Mouse (Mus musculus): ENCODE results near the gene Mphosph6. TPM values are rescaled to one million over a fixed set of nuclear protein-coding genes. Genes with fewer than 3 reads are reported as not detected.

Mphosph6 gene
- polyA plus RNA-seq, 2 experiments, result 21.9 to 34.4 TPM

DNA sequence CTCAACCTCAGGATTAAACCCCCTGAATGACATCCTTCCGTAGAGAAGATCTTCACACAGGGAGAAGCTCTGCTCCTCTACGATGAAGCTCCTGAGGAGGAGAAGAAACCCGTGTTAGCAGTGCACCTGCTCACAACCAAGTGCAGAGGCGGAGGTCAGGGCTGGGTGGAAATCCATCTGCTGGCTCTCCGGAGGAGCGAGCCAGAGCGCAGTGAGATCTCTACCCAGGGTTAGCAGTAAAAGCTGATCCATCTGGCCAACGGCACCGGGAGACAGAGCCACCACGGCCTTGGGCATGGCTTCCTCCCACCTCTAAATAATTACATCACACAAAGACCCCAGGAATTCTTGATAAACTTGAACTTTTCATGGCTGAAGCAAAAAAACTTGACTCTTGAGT, 7.2 kb downstream of the Mphosph6 start:
- Histone ChIP-seq H3K4me1 (replicated peaks; ENCODE audit: control insufficient read depth in 2 of 2, insufficient read depth in 2 of 2, low read length in 1 of 2) (no peaks in the 10 kb centered on the region; a peak in 1 of 4 replicates), H3K27me3 (ENCODE audit: control insufficient read depth, insufficient read depth, low read length) (no peaks in the 10 kb centered on the region), H3K4me3 (ENCODE audit: insufficient read depth in 1 of 2, low read depth in 2 of 2, low read length in 2 of 2) (no peak overlapping the region), H3K4me2 (ENCODE audit: low read depth) (no peak overlapping the region), H3K36me3 (replicated peaks; ENCODE audit: control insufficient read depth, insufficient read depth, low read depth) (peaks cover 68% of the 10 kb centered on the region), H3K27ac (no peak overlapping the region), H3K9me3 (ENCODE audit: control insufficient read depth, low read length) (no peaks in the 10 kb centered on the region), H3K9ac (replicated peaks) (no peak overlapping the region)
- TF ChIP-seq CTCF (IDR thresholded peaks at IDR 0.05; ENCODE audit: low read depth), result no peak
- TF ChIP-seq EP300 (IDR thresholded peaks at IDR 0.05; ENCODE audit: low read depth), result no peak
- 84% methylated on average over 10 of the region's 10 CpGs for WGBS (ENCODE audit: insufficient replicate concordance)
- ATAC-seq (ENCODE audit: insufficient read depth) (no peak), DNase-seq (ENCODE audit: low read depth in 3 of 3, low spot score in 3 of 3) (no peak)

DNA sequence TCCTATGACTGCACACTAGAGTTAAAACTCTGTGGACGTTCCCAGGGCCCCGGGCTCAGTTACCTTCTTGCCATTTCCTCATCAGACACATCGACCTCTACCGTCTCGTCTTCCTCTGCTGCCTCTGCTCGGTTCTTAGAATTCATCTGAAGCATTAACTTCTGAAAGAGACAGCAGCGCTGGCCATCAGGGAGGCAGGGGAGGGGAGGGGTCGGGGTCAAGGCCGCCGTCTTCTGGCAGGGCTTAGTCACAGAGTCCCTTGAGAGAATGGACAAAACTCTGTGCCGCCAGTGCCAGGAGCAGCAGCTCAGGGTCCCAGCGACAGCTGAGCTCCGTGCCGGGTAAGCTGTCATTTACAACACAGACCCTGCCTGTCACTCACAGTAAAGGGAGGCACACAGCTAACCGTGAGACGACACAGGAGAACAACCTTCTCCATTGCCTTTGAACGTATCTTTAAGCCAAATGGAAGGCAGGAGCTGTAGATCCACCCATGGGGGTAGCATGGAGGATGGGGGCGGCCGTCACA, 9.1 kb downstream of the Mphosph6 start:
- 83% methylated on average over 19 of the region's 19 CpGs for WGBS (ENCODE audit: insufficient replicate concordance)
- Histone ChIP-seq H3K9me3 (ENCODE audit: control insufficient read depth, low read length) (no peaks in the 10 kb centered on the region), H3K4me1 (replicated peaks; ENCODE audit: control insufficient read depth in 2 of 2, insufficient read depth in 2 of 2, low read length in 1 of 2) (no peaks in the 10 kb centered on the region), H3K27ac (no peak overlapping the region), H3K4me3 (ENCODE audit: insufficient read depth in 1 of 2, low read depth in 2 of 2, low read length in 2 of 2) (no peak overlapping the region), H3K36me3 (replicated peaks; ENCODE audit: control insufficient read depth, insufficient read depth, low read depth) (peaks cover 59% of the 10 kb centered on the region), H3K4me2 (ENCODE audit: low read depth) (no peak overlapping the region), H3K27me3 (ENCODE audit: control insufficient read depth, insufficient read depth, low read length) (no peaks in the 10 kb centered on the region), H3K9ac (replicated peaks) (no peak overlapping the region)
- no peak for ATAC-seq (ENCODE audit: insufficient read depth)
- TF ChIP-seq EP300 (IDR thresholded peaks at IDR 0.05; ENCODE audit: low read depth), result no peak
- no peak for TF ChIP-seq CTCF (IDR thresholded peaks at IDR 0.05; ENCODE audit: low read depth)
- DNase-seq (ENCODE audit: low read depth in 3 of 3, low spot score in 3 of 3), result no peak

DNA sequence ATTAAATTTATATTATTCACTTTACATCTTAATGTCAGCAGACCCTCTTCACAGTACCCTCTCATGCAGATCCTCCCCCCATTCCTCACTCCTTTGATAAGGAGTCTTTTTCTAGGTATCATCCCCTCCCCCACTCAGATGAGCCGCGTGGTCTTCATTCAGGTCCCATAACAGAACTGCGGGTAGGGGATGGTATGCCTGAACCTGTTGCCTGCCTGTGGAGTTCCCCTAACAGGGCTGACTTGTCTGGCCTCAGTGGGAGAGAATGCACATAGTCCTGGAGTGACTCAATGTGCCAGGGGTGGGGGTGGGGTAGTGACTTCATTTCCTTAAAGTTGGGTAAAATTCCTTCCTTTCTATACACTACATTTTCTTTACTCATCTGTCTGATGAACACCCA, 15.3 kb downstream of the Mphosph6 start:
- ATAC-seq (ENCODE audit: insufficient read depth) (no peak), DNase-seq (ENCODE audit: low read depth in 3 of 3, low spot score in 3 of 3) (no peak)
- no peak overlapping the region for H3K27ac ChIP-seq
- no peak overlapping the region for H3K4me2 ChIP-seq (ENCODE audit: low read depth)
- no peaks in the 10 kb centered on the region for H3K27me3 ChIP-seq (ENCODE audit: control insufficient read depth, insufficient read depth, low read length)
- H3K4me1 ChIP-seq (replicated peaks; ENCODE audit: control insufficient read depth in 2 of 2, insufficient read depth in 2 of 2, low read length in 1 of 2), result no peaks in the 10 kb centered on the region
- 64% methylated on average over 3 of the region's 3 CpGs for WGBS (ENCODE audit: insufficient replicate concordance)
- H3K36me3 ChIP-seq (replicated peaks; ENCODE audit: control insufficient read depth, insufficient read depth, low read depth), result peaks cover 14% of the 10 kb centered on the region
- TF ChIP-seq EP300 (IDR thresholded peaks at IDR 0.05; ENCODE audit: low read depth), result no peak
- TF ChIP-seq CTCF (IDR thresholded peaks at IDR 0.05; ENCODE audit: low read depth), result no peak
- H3K9me3 ChIP-seq (ENCODE audit: control insufficient read depth, low read length), result no peaks in the 10 kb centered on the region
- no peak overlapping the region for H3K9ac ChIP-seq (replicated peaks)
- no peak overlapping the region for H3K4me3 ChIP-seq (ENCODE audit: insufficient read depth in 1 of 2, low read depth in 2 of 2, low read length in 2 of 2)

DNA sequence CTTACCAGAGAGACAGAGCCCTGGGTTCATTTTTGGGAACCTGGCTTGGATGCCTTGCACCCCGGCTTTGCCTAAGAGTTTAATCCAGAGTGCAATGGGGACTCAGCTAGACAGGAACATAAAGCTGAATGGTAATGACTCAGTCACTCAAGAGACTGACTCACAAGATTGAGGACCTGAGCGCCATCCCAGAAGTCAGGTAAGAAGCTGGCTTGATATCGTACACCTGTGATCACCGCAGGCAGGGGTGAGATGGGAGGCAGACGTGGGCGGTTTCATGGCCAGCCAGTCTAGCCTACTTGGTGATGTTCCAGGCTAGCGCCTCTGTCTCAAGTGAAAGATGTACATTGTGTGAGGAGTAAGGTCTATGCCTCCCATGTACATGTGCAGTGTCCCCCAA, 18.7 kb downstream of the Mphosph6 start:
- Histone ChIP-seq H3K4me2 (ENCODE audit: low read depth) (no peak overlapping the region), H3K27me3 (ENCODE audit: control insufficient read depth, insufficient read depth, low read length) (no peaks in the 10 kb centered on the region), H3K9ac (replicated peaks) (no peak overlapping the region), H3K9me3 (ENCODE audit: control insufficient read depth, low read length) (no peaks in the 10 kb centered on the region), H3K4me3 (ENCODE audit: insufficient read depth in 1 of 2, low read depth in 2 of 2, low read length in 2 of 2) (no peak overlapping the region), H3K27ac (no peak overlapping the region), H3K4me1 (replicated peaks; ENCODE audit: control insufficient read depth in 2 of 2, insufficient read depth in 2 of 2, low read length in 1 of 2) (no peaks in the 10 kb centered on the region), H3K36me3 (replicated peaks; ENCODE audit: control insufficient read depth, insufficient read depth, low read depth) (no peaks in the 10 kb centered on the region)
- TF ChIP-seq EP300 (IDR thresholded peaks at IDR 0.05; ENCODE audit: low read depth) (no peak), CTCF (IDR thresholded peaks at IDR 0.05; ENCODE audit: low read depth) (no peak)
- DNase-seq (ENCODE audit: low read depth in 3 of 3, low spot score in 3 of 3) (no peak), ATAC-seq (ENCODE audit: insufficient read depth) (no peak)
- 79% methylated on average over 7 of the region's 7 CpGs for WGBS (ENCODE audit: insufficient replicate concordance)

DNA sequence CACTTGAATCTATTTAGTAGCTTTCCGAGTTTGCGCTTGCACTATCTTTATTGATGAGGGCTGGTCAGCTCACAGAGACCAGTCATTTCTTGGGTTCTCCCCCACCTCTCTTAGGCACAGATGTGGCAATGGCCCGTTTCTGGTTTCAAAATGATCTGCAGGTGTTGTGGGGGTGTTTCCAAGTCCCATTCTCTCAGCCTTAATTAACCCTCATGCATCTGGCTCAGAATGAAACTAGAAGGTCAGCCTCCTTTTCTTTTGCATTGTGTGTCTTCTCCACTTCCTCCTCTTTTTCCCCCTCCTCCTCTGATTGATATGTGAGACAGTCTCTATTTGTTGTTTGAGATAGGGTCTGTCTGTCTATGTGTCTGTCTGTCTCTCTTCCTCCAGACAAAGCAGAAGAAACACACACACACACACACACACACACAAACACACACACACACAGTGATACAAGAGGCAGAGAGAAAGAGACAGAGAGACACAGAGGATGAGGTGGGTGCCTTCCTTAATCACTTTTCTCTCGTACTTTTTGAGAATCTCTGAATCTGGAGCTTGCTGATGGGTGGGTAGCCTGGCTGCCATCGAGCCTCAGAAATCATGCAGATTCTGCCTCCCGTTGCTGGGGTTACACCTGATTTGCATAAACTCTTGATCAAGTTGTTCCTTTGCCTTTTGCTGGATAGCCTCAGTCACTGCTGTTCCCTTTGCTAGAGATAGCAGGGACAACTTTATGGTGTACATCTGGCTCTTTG, 20.2 kb downstream of the Mphosph6 start:
- ATAC-seq (ENCODE audit: insufficient read depth) (no peak), DNase-seq (ENCODE audit: low read depth in 3 of 3, low spot score in 3 of 3) (no peak)
- H3K4me3 ChIP-seq (ENCODE audit: insufficient read depth in 1 of 2, low read depth in 2 of 2, low read length in 2 of 2), result no peak overlapping the region
- no peak overlapping the region for H3K27ac ChIP-seq
- no peaks in the 10 kb centered on the region for H3K9me3 ChIP-seq (ENCODE audit: control insufficient read depth, low read length)
- no peaks in the 10 kb centered on the region for H3K27me3 ChIP-seq (ENCODE audit: control insufficient read depth, insufficient read depth, low read length)
- 59% methylated on average over 6 of the region's 6 CpGs for WGBS (ENCODE audit: insufficient replicate concordance)
- H3K4me2 ChIP-seq (ENCODE audit: low read depth), result no peak overlapping the region
- no peaks in the 10 kb centered on the region for H3K4me1 ChIP-seq (replicated peaks; ENCODE audit: control insufficient read depth in 2 of 2, insufficient read depth in 2 of 2, low read length in 1 of 2)
- H3K9ac ChIP-seq (replicated peaks), result no peak overlapping the region
- no peak for TF ChIP-seq CTCF (IDR thresholded peaks at IDR 0.05; ENCODE audit: low read depth)
- TF ChIP-seq EP300 (IDR thresholded peaks at IDR 0.05; ENCODE audit: low read depth), result no peak
- no peaks in the 10 kb centered on the region for H3K36me3 ChIP-seq (replicated peaks; ENCODE audit: control insufficient read depth, insufficient read depth, low read depth)

Measured in liver, embryonic 14.5 days (tissue).